Mouse (Mus musculus) forebrain, embryonic 16.5 days (tissue): ENCODE data around the gene Yeats2. TPM values are rescaled to one million over a fixed set of nuclear protein-coding genes. Genes with fewer than 3 reads are reported as not detected.

Experiments used
- ATAC-seq: fragments of 200-750 bp; cut with Nextera tagmentation; 2 replicates; pipeline ENCODE4 v1.8.0; 2017; ENCODE audit warnings: mild to moderate bottlenecking, moderate library complexity
- H3K27ac ChIP-seq: fragments of 300-500 bp; sonication (generic); 2 replicates; pipeline ENCODE4 v1.5.1; 2014; ENCODE audit warnings: low read length, control low read depth
- H3K27me3 ChIP-seq: fragments of 300-500 bp; sonication (generic); replicated peaks from 2 replicates; pipeline ENCODE4 v1.6.1; 2014; ENCODE audit warnings: low read length; ENCODE audit not compliant: control insufficient read depth, insufficient read depth
- H3K36me3 ChIP-seq: fragments of 300-500 bp; sonication (generic); 2 replicates; pipeline ENCODE4 v1.6.1; 2014; ENCODE audit not compliant: control insufficient read depth, insufficient read depth
- H3K4me1 ChIP-seq: fragments of 300-500 bp; sonication (generic); replicated peaks from 2 replicates; pipeline ENCODE4 v1.6.1; 2014; ENCODE audit warnings: low read length; ENCODE audit not compliant: control insufficient read depth, insufficient read depth
- H3K4me2 ChIP-seq: fragments of 300-500 bp; sonication (generic); 2 replicates; pipeline ENCODE4 v1.6.1; 2014; ENCODE audit warnings: mild to moderate bottlenecking, low read length, control low read depth
- H3K4me3 ChIP-seq: fragments of 300-500 bp; sonication (generic); replicated peaks from 2 replicates; pipeline ENCODE4 v1.5.1; 2014; ENCODE audit warnings: mild to moderate bottlenecking, low read length, control low read depth
- H3K9ac ChIP-seq: fragments of 300-500 bp; sonication (generic); replicated peaks from 2 replicates; pipeline ENCODE4 v1.6.1; 2014; ENCODE audit warnings: low read depth, low read length, control low read depth
- H3K9me3 ChIP-seq: fragments of 300-500 bp; sonication (generic); 2 replicates; pipeline ENCODE4 v1.6.1; 2016; ENCODE audit warnings: low read length; ENCODE audit not compliant: control insufficient read depth
- WGBS: fragments of 180-500 bp; shearing (Covaris S2); extraction: QIAGEN DNeasy Blood & Tissue Kit; methylation state at CpG from one replicate; pipeline ENCODE4 v1.1.7; 2014; 5-methylcytosine and 5-hydroxymethylcytosine counted together
- polyA plus RNA-seq: library from polyadenylated mRNA; unstranded; fragments of >200 nt; fragmentation: Nextera tagmentation; extraction: Ambion mirVana; gene quantifications from 2 replicates; pipeline ENCODE4 v1.2.1, GENCODE M21; 2015

The Yeats2 gene
- polyA plus RNA-seq, 1 experiment from 2014 or later = 28.9 TPM

DNA sequence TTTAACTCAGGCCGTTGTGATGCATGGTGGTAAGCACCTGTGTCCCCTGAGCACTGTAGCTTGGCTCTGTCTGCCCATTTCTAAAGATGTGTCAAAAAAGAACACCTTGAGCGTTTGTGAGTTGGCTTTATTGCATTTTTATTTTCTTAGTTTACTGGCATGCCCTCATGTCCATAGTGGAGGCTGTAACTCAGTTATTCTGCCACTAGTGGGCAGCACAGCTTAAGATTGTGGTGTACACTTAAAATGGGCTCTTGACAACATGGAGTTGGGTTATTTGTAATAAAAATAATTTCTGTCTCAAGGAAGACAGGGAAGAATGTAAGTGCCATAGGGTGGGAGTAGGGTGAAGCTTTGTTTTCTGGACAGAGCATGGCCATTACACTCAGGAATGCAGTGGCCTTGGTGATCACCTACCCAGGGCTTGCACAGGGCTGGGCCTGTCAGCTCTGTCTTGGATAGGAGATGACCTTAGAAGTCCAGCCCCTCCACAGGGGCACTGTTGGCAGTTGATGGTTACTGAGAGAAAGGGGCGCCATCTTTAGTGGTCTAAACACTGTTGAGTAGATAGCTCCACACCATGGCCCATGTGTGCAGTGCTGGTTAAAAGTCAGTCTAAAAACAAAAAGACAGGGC, 72.8 kb downstream of the Yeats2 start:
- Histone ChIP-seq H3K4me3 (no peak overlapping the region), H3K4me2 (no peak overlapping the region), H3K9ac (no peak overlapping the region), H3K4me1 (no peaks in the 10 kb centered on the region), H3K9me3 (no peaks in the 10 kb centered on the region), H3K27ac (no peak overlapping the region), H3K36me3 (peaks cover 41% of the 10 kb centered on the region), H3K27me3 (no peaks in the 10 kb centered on the region)
- peak; percentile 45; the same call in 1 of the 2 replicates for ATAC-seq
- 86% methylated on average over 3 of the region's 3 CpGs for WGBS

DNA sequence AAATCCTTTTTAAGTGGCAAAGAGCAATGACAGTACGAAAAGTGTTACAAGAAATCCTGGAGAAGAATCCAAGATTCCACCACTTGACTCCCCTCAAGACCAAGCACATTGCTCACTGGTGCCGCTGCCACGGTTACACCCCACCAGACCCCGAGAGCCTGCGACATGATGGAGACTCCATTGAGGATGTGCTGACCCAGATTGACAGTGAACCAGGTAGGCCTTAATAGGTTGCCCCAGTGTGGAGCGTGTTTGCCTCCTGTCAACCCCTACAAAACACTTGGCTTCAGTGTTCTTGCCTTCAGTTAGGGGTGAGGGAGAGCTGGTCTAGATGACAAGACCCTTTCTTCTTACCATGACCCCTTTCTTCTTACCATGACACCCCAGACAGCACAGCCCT, 81.9 kb downstream of the Yeats2 start:
- ATAC-seq = no peak
- H3K4me3 ChIP-seq = no peak overlapping the region
- no peak overlapping the region for H3K27ac ChIP-seq
- no peak overlapping the region for H3K4me2 ChIP-seq
- peaks cover 48% of the 10 kb centered on the region for H3K36me3 ChIP-seq
- H3K4me1 ChIP-seq = no peaks in the 10 kb centered on the region
- 98% methylated on average over 6 of the region's 6 CpGs for WGBS
- no peaks in the 10 kb centered on the region for H3K27me3 ChIP-seq
- H3K9me3 ChIP-seq = no peaks in the 10 kb centered on the region
- no peak overlapping the region for H3K9ac ChIP-seq

GRCm38 (mm10) chr16:20226676-20227075, 85.8 kb downstream of the Yeats2 start:
- H3K9me3 ChIP-seq = no peaks in the 10 kb centered on the region
- 93% methylated on average over 4 of the region's 4 CpGs for WGBS
- H3K4me2 ChIP-seq = no peak overlapping the region
- no peaks in the 10 kb centered on the region for H3K4me1 ChIP-seq
- no peak overlapping the region for H3K4me3 ChIP-seq
- H3K27me3 ChIP-seq = no peaks in the 10 kb centered on the region
- no peak overlapping the region for H3K9ac ChIP-seq
- no peak overlapping the region for H3K27ac ChIP-seq
- H3K36me3 ChIP-seq = peaks cover 46% of the 10 kb centered on the region
- ATAC-seq = no peak

GRCm38 (mm10) chr16:20227504-20227903, 86.6 kb downstream of the Yeats2 start:
- no peak overlapping the region for H3K4me3 ChIP-seq
- peaks cover 41% of the 10 kb centered on the region for H3K36me3 ChIP-seq
- WGBS = 93% methylated on average over 6 of the region's 6 CpGs
- no peak overlapping the region for H3K9ac ChIP-seq
- no peak overlapping the region for H3K27ac ChIP-seq
- no peak overlapping the region for H3K4me2 ChIP-seq
- no peak for ATAC-seq
- no peaks in the 10 kb centered on the region for H3K4me1 ChIP-seq
- no peaks in the 10 kb centered on the region for H3K27me3 ChIP-seq
- H3K9me3 ChIP-seq = no peaks in the 10 kb centered on the region

DNA sequence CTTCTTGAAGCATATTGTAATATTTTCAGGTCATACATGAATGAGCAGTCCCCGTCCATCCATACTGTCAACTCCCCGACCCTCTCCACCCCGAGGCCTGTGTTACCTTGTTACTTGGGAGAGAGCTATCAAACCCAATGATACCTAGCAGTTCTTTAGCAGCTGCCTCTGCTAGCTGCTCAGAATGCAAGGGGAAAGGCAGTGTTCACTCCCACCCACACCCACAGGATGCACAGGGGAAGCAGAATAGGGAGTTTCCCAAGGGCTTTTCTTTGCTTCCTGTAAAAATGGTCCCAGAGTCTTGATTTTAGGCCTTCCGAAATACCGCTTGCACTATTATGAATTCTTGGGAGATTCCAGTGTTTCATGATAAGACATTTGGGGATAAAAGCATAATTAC, 87.3 kb downstream of the Yeats2 start:
- WGBS = 93% methylated on average over 5 of the region's 5 CpGs
- Histone ChIP-seq H3K4me1 (no peaks in the 10 kb centered on the region), H3K27me3 (no peaks in the 10 kb centered on the region), H3K9me3 (no peaks in the 10 kb centered on the region), H3K27ac (no peak overlapping the region), H3K4me2 (no peak overlapping the region), H3K4me3 (no peak overlapping the region), H3K9ac (no peak overlapping the region), H3K36me3 (peaks cover 35% of the 10 kb centered on the region)
- no peak for ATAC-seq

- no peak overlapping the region for H3K27ac ChIP-seq
- H3K27me3 ChIP-seq = no peaks in the 10 kb centered on the region
- no peak overlapping the region for H3K4me3 ChIP-seq
- H3K4me2 ChIP-seq = no peak overlapping the region
- no peaks in the 10 kb centered on the region for H3K4me1 ChIP-seq
- no peak for ATAC-seq
- H3K36me3 ChIP-seq = peaks cover 17% of the 10 kb centered on the region
- 79% methylated on average over 4 of the region's 4 CpGs for WGBS
- no peak overlapping the region for H3K9ac ChIP-seq
- no peaks in the 10 kb centered on the region for H3K9me3 ChIP-seq
Observed at GRCm38 (mm10) chr16:20234406-20234805, 93.5 kb downstream of the Yeats2 start.

- H3K27me3 ChIP-seq = no peaks in the 10 kb centered on the region; the same call in 1 of the 2 replicates
- no peaks in the 10 kb centered on the region for H3K9me3 ChIP-seq
- H3K9ac ChIP-seq = no peak overlapping the region
- no peak overlapping the region for H3K4me2 ChIP-seq
- 37% methylated on average over 4 of the region's 4 CpGs for WGBS
- no peak overlapping the region for H3K4me3 ChIP-seq
- ATAC-seq = 0 out of 2 replicates have a peak, but pooled peaks have one; percentile 13
- peaks cover 4% of the 10 kb centered on the region for H3K4me1 ChIP-seq
- no peak overlapping the region for H3K27ac ChIP-seq
- H3K36me3 ChIP-seq = peaks cover 3% of the 10 kb centered on the region; the same call in 1 of the 2 replicates
Observed at GRCm38 (mm10) chr16:20237426-20237825, 96.6 kb downstream of the Yeats2 start.

DNA sequence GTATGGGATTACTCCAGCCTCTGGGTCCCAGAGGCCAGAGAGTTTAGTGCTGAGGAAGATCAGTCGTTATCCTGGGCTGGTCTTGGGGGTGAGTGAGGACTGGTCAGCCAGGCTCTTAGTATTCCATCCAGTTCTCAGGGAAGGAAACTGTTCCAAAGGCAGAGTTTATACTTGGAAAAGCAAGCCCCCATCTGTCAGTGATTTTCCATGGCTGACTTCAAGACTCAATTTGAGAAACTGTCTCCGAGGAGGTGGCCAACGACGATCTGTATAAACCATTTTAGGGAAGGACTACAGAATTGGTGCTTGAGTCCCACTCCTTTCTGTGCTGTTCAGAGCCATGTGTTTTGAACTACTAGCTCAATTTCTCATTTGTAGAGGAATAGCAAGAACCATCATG, 97.8 kb downstream of the Yeats2 start:
- Histone ChIP-seq H3K9ac (no peak overlapping the region), H3K27me3 (no peaks in the 10 kb centered on the region; the same call in 1 of the 2 replicates), H3K27ac (no peak overlapping the region), H3K4me1 (peaks cover 4% of the 10 kb centered on the region), H3K4me3 (no peak overlapping the region), H3K9me3 (no peaks in the 10 kb centered on the region), H3K4me2 (no peak overlapping the region), H3K36me3 (peaks cover under 1% of the 10 kb centered on the region; the same call in 1 of the 2 replicates)
- no peak for ATAC-seq
- 87% methylated on average over 4 of the region's 4 CpGs for WGBS

- peak within 1 kb of the TSS; percentile 23; the same call in 1 of the 2 replicates for H3K27ac ChIP-seq
- H3K4me2 ChIP-seq = peak within 1 kb of the TSS; percentile 84
- no peaks in the 10 kb centered on the region for H3K36me3 ChIP-seq
- peak within 1 kb of the TSS; percentile 85 for H3K4me3 ChIP-seq
- WGBS = under 1% methylated on average over 90 of the region's 90 CpGs
- no peaks in the 10 kb centered on the region for H3K9me3 ChIP-seq
- H3K27me3 ChIP-seq = no peaks in the 10 kb centered on the region; the same call in 1 of the 2 replicates
- H3K9ac ChIP-seq = peak within 1 kb of the TSS; percentile 87
- peak; percentile 81 for ATAC-seq
- H3K4me1 ChIP-seq = peaks cover 4% of the 10 kb centered on the region
Observed at GRCm38 (mm10) chr16:20240468-20241414, 99.9 kb downstream of the Yeats2 start, which contains the start of gene Map6d1. Gene Map6d1, minus strand, starts transcription at chr16:20241358.
